Mouse (Mus musculus) hindbrain, postnatal 0 days (tissue): ENCODE measurements at regions not wholly inside any gene's neighbourhood (a gene's known extent, or its start where the extent isn't known, plus 50 kb on each side); places are given as distances from the start of the nearest gene placed in this dataset.

ENCODE experiments used
- ATAC-seq: fragments of 200-750 bp; cut with Nextera tagmentation; 2 replicates; pipeline ENCODE4 v1.8.0; 2017; ENCODE audit warnings: mild to moderate bottlenecking, moderate TSS enrichment, moderate library complexity
- DNase-seq: peaks from one replicate; pipeline ENCODE4 v3.0.0-alpha.2; 2015; ENCODE audit warnings: low spot score
- H3K27ac ChIP-seq: fragments of 300-500 bp; sonication (generic); 2 replicates; pipeline ENCODE4 v1.5.1; 2014; ENCODE audit warnings: mild to moderate bottlenecking
- H3K27me3 ChIP-seq: fragments of 300-500 bp; sonication (generic); 2 replicates; pipeline ENCODE4 v1.6.1; 2014; ENCODE audit warnings: low read length, mixed read lengths; ENCODE audit not compliant: insufficient read depth
- H3K36me3 ChIP-seq: fragments of 300-500 bp; sonication (generic); 2 replicates; pipeline ENCODE4 v1.6.1; 2014; ENCODE audit warnings: low read length, mixed read lengths; ENCODE audit not compliant: insufficient read depth
- H3K4me1 ChIP-seq: fragments of 300-500 bp; sonication (generic); 2 replicates; pipeline ENCODE4 v1.6.1; 2014; ENCODE audit warnings: antibody characterized with exemption, low read length, mixed read lengths; ENCODE audit not compliant: insufficient read depth
- H3K4me2 ChIP-seq: fragments of 300-500 bp; sonication (generic); 2 replicates; pipeline ENCODE4 v1.6.1; 2014; ENCODE audit warnings: low read depth, mild to moderate bottlenecking, low read length, moderate library complexity, mixed read lengths
- H3K4me3 ChIP-seq: fragments of 300-500 bp; sonication (generic); 2 replicates; pipeline ENCODE4 v1.5.1; 2014; ENCODE audit warnings: low read length
- H3K9ac ChIP-seq: fragments of 300-500 bp; sonication (generic); replicated peaks from 2 replicates; pipeline ENCODE4 v1.6.1; 2014; ENCODE audit warnings: mild to moderate bottlenecking, low read length, moderate library complexity, mixed read lengths
- H3K9me3 ChIP-seq: fragments of 300-500 bp; sonication (generic); 2 replicates; pipeline ENCODE4 v1.6.1; 2016; ENCODE audit warnings: low read length, mixed read lengths
- CTCF ChIP-seq: IDR thresholded peaks from 2 replicates; pipeline ENCODE4 v1.5.1; 2016; ENCODE audit warnings: antibody characterized with exemption, control low read depth, low read depth
- WGBS: fragments of 180-500 bp; shearing (Covaris S2); extraction: QIAGEN DNeasy Blood & Tissue Kit; methylation state at CpG from one replicate; pipeline ENCODE4 v1.1.7; 2014; 5-methylcytosine and 5-hydroxymethylcytosine counted together

GRCm38 (mm10) chr8:26226612-26227528 lies 107.5 kb downstream of the Gm45692 start:
- 71% methylated on average over 30 of the region's 30 CpGs for WGBS
- Histone ChIP-seq H3K4me2 (no peak overlapping the region), H3K9ac (no peak overlapping the region), H3K4me3 (no peak overlapping the region), H3K27me3 (no peaks in the 10 kb centered on the region), H3K4me1 (no peaks in the 10 kb centered on the region), H3K9me3 (no peaks in the 10 kb centered on the region), H3K36me3 (no peaks in the 10 kb centered on the region), H3K27ac (no peak overlapping the region)
- DNase-seq (no peak), ATAC-seq (no peak)
- TF ChIP-seq CTCF, result no peak

GRCm38 (mm10) chr8:26227529-26227895 lies 108.2 kb downstream of the Gm45692 start:
- H3K9me3 ChIP-seq, result no peaks in the 10 kb centered on the region
- no peak overlapping the region for H3K27ac ChIP-seq
- no peaks in the 10 kb centered on the region for H3K4me1 ChIP-seq
- H3K4me2 ChIP-seq, result no peak overlapping the region
- H3K9ac ChIP-seq, result no peak overlapping the region
- DNase-seq (no peak), ATAC-seq (no peak)
- H3K27me3 ChIP-seq, result no peaks in the 10 kb centered on the region
- no peaks in the 10 kb centered on the region for H3K36me3 ChIP-seq
- no peak overlapping the region for H3K4me3 ChIP-seq
- WGBS, result 67% methylated on average over 5 of the region's 5 CpGs
- no peak for TF ChIP-seq CTCF

GRCm38 (mm10) chr8:26229548-26229947 lies 110.2 kb downstream of the Gm45692 start:
- Histone ChIP-seq H3K9me3 (no peaks in the 10 kb centered on the region), H3K36me3 (no peaks in the 10 kb centered on the region), H3K27me3 (no peaks in the 10 kb centered on the region), H3K4me2 (no peak overlapping the region), H3K4me3 (no peak overlapping the region), H3K4me1 (no peaks in the 10 kb centered on the region), H3K27ac (no peak overlapping the region), H3K9ac (no peak overlapping the region)
- WGBS, result 91% methylated on average over 8 of the region's 8 CpGs
- DNase-seq, result no peak
- TF ChIP-seq CTCF, result no peak
- ATAC-seq, result no peak

GRCm38 (mm10) chr8:26239075-26239474 lies 119.7 kb downstream of the Gm45692 start:
- Histone ChIP-seq H3K9ac (no peak overlapping the region), H3K36me3 (no peaks in the 10 kb centered on the region), H3K4me1 (no peaks in the 10 kb centered on the region), H3K4me3 (no peak overlapping the region), H3K27me3 (no peaks in the 10 kb centered on the region), H3K4me2 (no peak overlapping the region), H3K27ac (no peak overlapping the region), H3K9me3 (no peaks in the 10 kb centered on the region)
- no peak for TF ChIP-seq CTCF
- 92% methylated on average over 2 of the region's 2 CpGs for whole genome bisulfite sequencing
- ATAC-seq (no peak), DNase-seq (no peak)

GRCm38 (mm10) chr8:26239604-26240003 lies 120.3 kb downstream of the Gm45692 start:
- Histone ChIP-seq H3K27me3 (no peaks in the 10 kb centered on the region), H3K4me3 (no peak overlapping the region), H3K27ac (no peak overlapping the region), H3K9ac (no peak overlapping the region), H3K9me3 (no peaks in the 10 kb centered on the region), H3K4me2 (no peak overlapping the region), H3K4me1 (no peaks in the 10 kb centered on the region), H3K36me3 (no peaks in the 10 kb centered on the region)
- 75% methylated on average over 4 of the region's 4 CpGs for WGBS
- ATAC-seq (no peak), DNase-seq (no peak)
- TF ChIP-seq CTCF, result no peak

- WGBS, result 64% methylated on average over 4 of the region's 4 CpGs
- Histone ChIP-seq H3K9me3 (no peaks in the 10 kb centered on the region), H3K9ac (no peak overlapping the region), H3K36me3 (no peaks in the 10 kb centered on the region), H3K4me3 (no peak overlapping the region), H3K4me1 (no peaks in the 10 kb centered on the region), H3K27ac (no peak overlapping the region), H3K4me2 (no peak overlapping the region), H3K27me3 (no peaks in the 10 kb centered on the region)
- DNase-seq (no peak), ATAC-seq (no peak)
- TF ChIP-seq CTCF, result no peak
These were observed 124.4 kb downstream of the Gm45692 start for GRCm38 (mm10) chr8:26243743-26244142.

- H3K27ac ChIP-seq, result no peak overlapping the region
- ATAC-seq (no peak), DNase-seq (no peak)
- no peak overlapping the region for H3K9ac ChIP-seq
- no peaks in the 10 kb centered on the region for H3K36me3 ChIP-seq
- H3K4me3 ChIP-seq, result no peak overlapping the region
- H3K4me2 ChIP-seq, result no peak overlapping the region
- TF ChIP-seq CTCF, result no peak
- no peaks in the 10 kb centered on the region for H3K4me1 ChIP-seq
- H3K9me3 ChIP-seq, result no peaks in the 10 kb centered on the region
- WGBS, result 70% methylated on average over 5 of the region's 5 CpGs
- H3K27me3 ChIP-seq, result no peaks in the 10 kb centered on the region
These were observed 125.0 kb downstream of the Gm45692 start for GRCm38 (mm10) chr8:26244308-26244707.
